Mouse (Mus musculus) heart, embryonic 15.5 days (tissue): ENCODE data around the gene 4930455H04Rik. TPM values are rescaled to one million over a fixed set of nuclear protein-coding genes. Genes with fewer than 3 reads are reported as not detected.

Source experiments
- polyA plus RNA-seq: library from polyadenylated mRNA; unstranded; fragments of >200 nt; fragmentation: Nextera tagmentation; extraction: Ambion mirVana; gene quantifications from 2 replicates; pipeline ENCODE4 v1.2.1, GENCODE M21; 2015

The 4930455H04Rik gene
- polyA plus RNA-seq, 1 experiment from 2014 or later: not detected

Other genes starting within 250 kb of the 4930455H04Rik start
- 120 and 150 TPM in 2 replicates for gene Agl, start 160.1 kb upstream of the 4930455H04Rik start, polyA plus RNA-seq
- gene Frrs1, start 108.8 kb upstream of the 4930455H04Rik start, polyA plus RNA-seq: 14.8 and 18.6 TPM in 2 replicates
- gene Palmd, start 720 bp downstream of the 4930455H04Rik start, polyA plus RNA-seq: 14.5 and 17.4 TPM in 2 replicates